Mouse (Mus musculus) lung, postnatal 25 days (tissue): ENCODE data around the gene Sec14l4.
"Not testable (repeated sequence)": the region's sequence is repeated elsewhere in the genome, so short reads cannot be mapped to it uniquely, and the experiment has no call there.

Source experiments
- DNase-seq: peaks from one replicate; pipeline ENCODE4 v3.0.0; 2022; ENCODE audit warnings: low spot score

The Sec14l4 gene

GRCm38 (mm10) chr11:4031126-4031941 is at the start of gene Sec14l4:
Sec14l4 (plus strand) TSS chr11:4031462.
- DNase-seq = peak; percentile 86

GRCm38 (mm10) chr11:3981536-3981935 is 49.7 kb upstream of the Sec14l4 start:
- no peak for DNase-seq

- DNase-seq = no peak
Observed at GRCm38 (mm10) chr11:3982275-3983209, 48.7 kb upstream of the Sec14l4 start.

- peak; percentile 42 for DNase-seq
Observed at GRCm38 (mm10) chr11:3983291-3983862, 47.9 kb upstream of the Sec14l4 start, which contains the start of gene Gal3st1. Gal3st1 (plus strand) TSS chr11:3983636.

GRCm38 (mm10) chr11:3983863-3984745 is 47.2 kb upstream of the Sec14l4 start:
- DNase-seq = peak; percentile 57

- DNase-seq = no peak
Observed at GRCm38 (mm10) chr11:3989748-3990147, 41.5 kb upstream of the Sec14l4 start.

- no peak for DNase-seq
Observed at GRCm38 (mm10) chr11:3993132-3993531, 38.1 kb upstream of the Sec14l4 start.

- DNase-seq = no peak
Observed at GRCm38 (mm10) chr11:3993914-3994313, 37.3 kb upstream of the Sec14l4 start.

GRCm38 (mm10) chr11:3995511-3995910 is 35.8 kb upstream of the Sec14l4 start:
- DNase-seq = no peak

- no peak for DNase-seq
Observed at GRCm38 (mm10) chr11:3996840-3997239, 34.4 kb upstream of the Sec14l4 start.

- no peak for DNase-seq
Observed at GRCm38 (mm10) chr11:3997978-3998720, 33.1 kb upstream of the Sec14l4 start.

- no peak for DNase-seq
Observed at GRCm38 (mm10) chr11:3999547-3999946, 31.7 kb upstream of the Sec14l4 start.

GRCm38 (mm10) chr11:4001603-4002002 is 29.7 kb upstream of the Sec14l4 start:
- DNase-seq = peak; percentile 72

GRCm38 (mm10) chr11:4005220-4005805 is 25.9 kb upstream of the Sec14l4 start:
- no peak for DNase-seq

- no peak for DNase-seq
Observed at GRCm38 (mm10) chr11:4006462-4006861, 24.8 kb upstream of the Sec14l4 start.

GRCm38 (mm10) chr11:4012616-4013015 is 18.6 kb upstream of the Sec14l4 start:
- DNase-seq = no peak

GRCm38 (mm10) chr11:4015796-4016195 is 15.5 kb upstream of the Sec14l4 start:
- not testable (repeated sequence) for DNase-seq

GRCm38 (mm10) chr11:4022111-4022510 is 9.2 kb upstream of the Sec14l4 start:
- not testable (repeated sequence) for DNase-seq

GRCm38 (mm10) chr11:4023321-4023720 is 7.9 kb upstream of the Sec14l4 start:
- DNase-seq = no peak

GRCm38 (mm10) chr11:4027066-4027465 is 4.2 kb upstream of the Sec14l4 start:
- DNase-seq = no peak
